Mouse (Mus musculus): Measurements from ENCODE around the gene Cited2.

DNA sequence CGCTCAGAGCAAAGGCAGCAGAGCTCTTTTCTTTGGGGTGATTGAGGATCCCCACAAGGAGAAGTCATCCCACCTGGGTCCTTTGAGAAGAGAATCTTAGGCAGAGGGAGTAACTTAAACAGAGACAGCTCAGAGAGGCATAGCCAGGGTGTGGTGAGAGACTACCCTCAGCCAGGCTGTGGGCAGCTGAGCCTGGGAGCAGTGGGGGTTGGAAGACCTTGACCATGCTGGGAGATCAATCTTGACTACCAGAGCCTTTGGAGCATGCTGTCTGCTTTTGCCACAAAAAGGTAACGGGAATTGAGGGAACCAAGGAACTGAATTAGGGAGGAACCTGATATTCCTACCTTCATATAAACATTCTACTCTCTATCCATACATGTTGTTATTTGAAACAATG is 48.1 kb upstream of the Cited2 start:
- TF ChIP-seq CTCF (IDR thresholded peaks at IDR 0.05; ENCODE audit: low read depth, low read length) = no peak
- TF ChIP-seq POLR2A (IDR thresholded peaks at IDR 0.05; ENCODE audit: extremely low read depth, insufficient read depth, low read length) = no peak

Data from liver, adult 2 months (tissue).